Mouse (Mus musculus) liver, postnatal 0 days (tissue): ENCODE data around the gene Wwox. TPM values are rescaled to one million over a fixed set of nuclear protein-coding genes. Genes with fewer than 3 reads are reported as not detected.

ENCODE experiments used
- ATAC-seq: fragments of 200-750 bp; cut with Nextera tagmentation; 2 replicates; pipeline ENCODE4 v1.8.0; 2017; ENCODE audit warnings: mild to moderate bottlenecking, moderate library complexity
- DNase-seq: peaks from one replicate; pipeline ENCODE4 v3.0.0-alpha.2; 2016
- H3K27ac ChIP-seq: fragments of 300-500 bp; sonication (generic); 2 replicates; pipeline ENCODE4 v1.5.1; 2014; ENCODE audit warnings: antibody characterized with exemption, moderate library complexity, mild to moderate bottlenecking, low read depth
- H3K27me3 ChIP-seq: fragments of 300-500 bp; sonication (generic); 2 replicates; pipeline ENCODE4 v1.6.1; 2014; ENCODE audit warnings: low read length, control low read depth, mixed read lengths; ENCODE audit not compliant: insufficient read depth
- H3K36me3 ChIP-seq: fragments of 300-500 bp; sonication (generic); replicated peaks from 2 replicates; pipeline ENCODE4 v1.6.1; 2014; ENCODE audit warnings: mild to moderate bottlenecking, control low read depth, low read length, moderate library complexity, mixed read lengths; ENCODE audit not compliant: insufficient read depth
- H3K4me1 ChIP-seq: fragments of 300-500 bp; sonication (generic); 2 replicates; pipeline ENCODE4 v1.6.1; 2014; ENCODE audit warnings: antibody characterized with exemption, mild to moderate bottlenecking, control low read depth; ENCODE audit not compliant: insufficient read depth
- H3K4me2 ChIP-seq: fragments of 300-500 bp; sonication (generic); 2 replicates; pipeline ENCODE4 v1.6.1; 2014; ENCODE audit warnings: low read depth, mild to moderate bottlenecking, low read length, moderate library complexity, mixed read lengths
- H3K4me3 ChIP-seq: fragments of 300-500 bp; sonication (generic); 2 replicates; pipeline ENCODE4 v1.5.1; 2014; ENCODE audit warnings: low read depth, low read length
- H3K9ac ChIP-seq: fragments of 300-500 bp; sonication (generic); replicated peaks from 2 replicates; pipeline ENCODE4 v1.6.1; 2014; ENCODE audit warnings: mild to moderate bottlenecking, moderate library complexity
- H3K9me3 ChIP-seq: fragments of 300-500 bp; sonication (generic); 2 replicates; pipeline ENCODE4 v1.6.1; 2016; ENCODE audit warnings: mild to moderate bottlenecking, control low read depth, low read length, mixed read lengths
- CTCF ChIP-seq: sonication (generic); IDR thresholded peaks from 2 replicates; pipeline ENCODE4 v1.5.1; 2016; ENCODE audit warnings: antibody characterized with exemption, low read depth
- EP300 ChIP-seq: IDR thresholded peaks from 2 replicates; pipeline ENCODE4 v1.6.1; 2016; ENCODE audit warnings: antibody characterized with exemption, low read depth, mild to moderate bottlenecking
- WGBS: fragments of 180-500 bp; shearing (Covaris S2); extraction: QIAGEN DNeasy Blood & Tissue Kit; methylation state at CpG from one replicate; pipeline ENCODE4 v1.1.7; 2014; ENCODE audit not compliant: insufficient replicate concordance; 5-methylcytosine and 5-hydroxymethylcytosine counted together
- polyA plus RNA-seq: library from polyadenylated mRNA; unstranded; fragments of >200 nt; fragmentation: Nextera tagmentation; extraction: Ambion mirVana; gene quantifications from 2 replicates; pipeline ENCODE4 v1.2.1, GENCODE M21; 2015

The Wwox gene
- polyA plus RNA-seq, 1 experiment from 2014 or later: 3.9 TPM

- peaks cover 4% of the 10 kb centered on the region; the same call in 1 of the 2 replicates for H3K9me3 ChIP-seq
- no peaks in the 10 kb centered on the region for H3K36me3 ChIP-seq
- H3K4me2 ChIP-seq: no peak overlapping the region
- H3K27me3 ChIP-seq: no peaks in the 10 kb centered on the region
- TF ChIP-seq CTCF: no peak
- no peak for TF ChIP-seq EP300
- 92% methylated on average over 11 of the region's 11 CpGs for WGBS
- ATAC-seq (no peak), DNase-seq (no peak)
- H3K4me3 ChIP-seq: no peak overlapping the region
- H3K4me1 ChIP-seq: no peaks in the 10 kb centered on the region
- H3K27ac ChIP-seq: no peak overlapping the region
- H3K9ac ChIP-seq: no peak overlapping the region
Measured at GRCm38 (mm10) chr8:115358481-115358880, 919.0 kb downstream of the Wwox start.

- H3K36me3 ChIP-seq: no peaks in the 10 kb centered on the region
- H3K4me2 ChIP-seq: no peak overlapping the region
- H3K4me1 ChIP-seq: no peaks in the 10 kb centered on the region
- ATAC-seq: no peak
- H3K4me3 ChIP-seq: no peak overlapping the region
- no peak for TF ChIP-seq CTCF
- no peak for TF ChIP-seq EP300
- H3K27ac ChIP-seq: no peak overlapping the region
- no peak for DNase-seq
- H3K9me3 ChIP-seq: no peaks in the 10 kb centered on the region
- 73% methylated on average over 12 of the region's 12 CpGs for WGBS
- H3K27me3 ChIP-seq: no peaks in the 10 kb centered on the region
- H3K9ac ChIP-seq: no peak overlapping the region
Measured at GRCm38 (mm10) chr8:115359701-115360100, 920.2 kb downstream of the Wwox start.

DNA sequence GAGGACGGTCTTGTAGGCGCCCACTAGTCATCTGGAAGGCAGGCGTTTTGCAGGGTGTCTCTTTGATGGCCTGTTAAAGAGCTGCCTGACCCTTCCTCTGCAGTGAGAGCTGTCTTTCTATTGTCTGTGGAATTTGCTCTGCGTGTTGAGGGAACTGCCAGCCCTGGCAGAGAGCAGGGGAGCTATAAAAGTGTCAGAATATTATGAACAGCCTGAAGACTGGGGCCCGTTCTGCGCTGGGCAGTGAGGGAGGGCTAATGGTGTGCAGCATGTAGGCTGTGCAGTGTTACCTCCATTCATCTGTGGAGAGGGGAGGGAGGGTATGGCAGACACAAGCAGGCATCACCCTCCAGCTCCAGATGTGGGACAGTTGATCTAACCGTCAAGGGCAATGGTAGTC is 923.1 kb downstream of the Wwox start:
- Histone ChIP-seq H3K9me3 (no peaks in the 10 kb centered on the region), H3K4me2 (no peak overlapping the region), H3K4me1 (no peaks in the 10 kb centered on the region), H3K27me3 (no peaks in the 10 kb centered on the region), H3K9ac (no peak overlapping the region), H3K36me3 (no peaks in the 10 kb centered on the region), H3K4me3 (no peak overlapping the region), H3K27ac (no peak overlapping the region)
- no peak for ATAC-seq
- 66% methylated on average over 7 of the region's 7 CpGs for WGBS
- no peak for DNase-seq
- TF ChIP-seq CTCF (no peak), EP300 (no peak)

DNA sequence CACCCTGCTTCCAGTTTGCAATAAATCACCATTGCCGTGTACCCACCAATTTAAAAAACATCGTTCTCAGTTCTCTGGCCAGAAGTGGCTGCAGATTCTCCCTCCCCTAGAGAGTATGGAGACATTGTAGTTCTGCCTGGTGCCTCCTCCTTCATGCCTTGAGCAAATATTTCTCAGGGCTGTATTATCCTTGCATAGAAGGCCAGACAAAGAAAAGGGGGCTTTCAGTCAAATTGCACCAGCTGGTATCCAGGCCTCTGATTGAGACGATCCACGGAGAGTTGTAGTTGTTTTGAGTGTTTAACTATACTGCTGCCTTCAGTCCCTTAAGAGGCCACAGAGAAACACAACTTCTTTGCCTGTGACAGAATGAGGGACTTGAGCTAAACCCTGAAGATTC is 935.5 kb downstream of the Wwox start:
- H3K36me3 ChIP-seq: no peaks in the 10 kb centered on the region
- no peak overlapping the region for H3K4me3 ChIP-seq
- no peak for DNase-seq
- H3K27ac ChIP-seq: no peak overlapping the region
- H3K9me3 ChIP-seq: no peaks in the 10 kb centered on the region
- H3K4me1 ChIP-seq: no peaks in the 10 kb centered on the region
- TF ChIP-seq CTCF: no peak
- TF ChIP-seq EP300: no peak
- 56% methylated on average over 4 of the region's 4 CpGs for WGBS
- ATAC-seq: no peak
- H3K9ac ChIP-seq: no peak overlapping the region
- H3K4me2 ChIP-seq: no peak overlapping the region
- H3K27me3 ChIP-seq: no peaks in the 10 kb centered on the region

GRCm38 (mm10) chr8:115375361-115376047 is 936.0 kb downstream of the Wwox start:
- no peak overlapping the region for H3K27ac ChIP-seq
- H3K27me3 ChIP-seq: no peaks in the 10 kb centered on the region
- H3K36me3 ChIP-seq: no peaks in the 10 kb centered on the region
- DNase-seq: no peak
- H3K9ac ChIP-seq: no peak overlapping the region
- no peaks in the 10 kb centered on the region for H3K9me3 ChIP-seq
- no peaks in the 10 kb centered on the region for H3K4me1 ChIP-seq
- no peak overlapping the region for H3K4me2 ChIP-seq
- no peak for TF ChIP-seq EP300
- no peak for TF ChIP-seq CTCF
- WGBS: 64% methylated on average over 8 of the region's 8 CpGs
- H3K4me3 ChIP-seq: no peak overlapping the region
- no peak for ATAC-seq

GRCm38 (mm10) chr8:115377321-115377720 is 937.9 kb downstream of the Wwox start:
- Histone ChIP-seq H3K27ac (no peak overlapping the region), H3K9ac (no peak overlapping the region), H3K4me3 (no peak overlapping the region), H3K27me3 (no peaks in the 10 kb centered on the region), H3K9me3 (no peaks in the 10 kb centered on the region), H3K36me3 (no peaks in the 10 kb centered on the region), H3K4me1 (no peaks in the 10 kb centered on the region), H3K4me2 (no peak overlapping the region)
- TF ChIP-seq CTCF (no peak), EP300 (no peak)
- ATAC-seq: no peak
- 58% methylated on average over 4 of the region's 4 CpGs for WGBS
- no peak for DNase-seq
